Mouse (Mus musculus) bone marrow, adult 2 months (tissue): ENCODE results near the gene B3galnt1. TPM values are rescaled to one million over a fixed set of nuclear protein-coding genes. Genes with fewer than 3 reads are reported as not detected.
"Not testable (repeated sequence)": the region's sequence is repeated elsewhere in the genome, so short reads cannot be mapped to it uniquely, and the experiment has no call there.

Source experiments
- H3K27ac ChIP-seq: fragments of 200-500 bp; 2 replicates; pipeline ENCODE4 v1.5.1; 2012; ENCODE audit warnings: low read depth, mild to moderate bottlenecking, control low read depth, inconsistent platforms, low read length; ENCODE audit not compliant: control insufficient read depth, poor library complexity, insufficient read depth
- H3K4me1 ChIP-seq: fragments of 200-500 bp; 2 replicates; pipeline ENCODE4 v1.6.1; 2011; ENCODE audit warnings: low read length; ENCODE audit not compliant: control insufficient read depth, insufficient read depth
- H3K4me3 ChIP-seq: fragments of 200-500 bp; replicated peaks from 2 replicates; pipeline ENCODE3; 2011; ENCODE audit warnings: mild to moderate bottlenecking, low read depth, low read length, control low read depth; ENCODE audit not compliant: control insufficient read depth
- CTCF ChIP-seq: fragments of 200-500 bp; IDR thresholded peaks from 2 replicates; pipeline ENCODE4 v1.5.1; 2011; ENCODE audit warnings: low read length, control low read depth; ENCODE audit not compliant: control insufficient read depth, insufficient read depth
- POLR2A ChIP-seq: fragments of 200-500 bp; IDR thresholded peaks from 2 replicates; pipeline ENCODE4 v1.6.1; 2011; ENCODE audit warnings: low read depth, mild to moderate bottlenecking, control low read depth, low read length, borderline replicate concordance; ENCODE audit not compliant: control insufficient read depth
- WGBS: fragments of 180-500 bp; shearing (Covaris S2); methylation state at CpG from one replicate; pipeline ENCODE4 v1.1.7; 2018; 5-methylcytosine and 5-hydroxymethylcytosine counted together
- polyA plus RNA-seq: library from polyadenylated mRNA; stranded (reverse); fragments of >200 nt; gene quantifications from 2 replicates; pipeline ENCODE4 v1.2.4, GENCODE M21; 2011; ENCODE audit warnings: low replicate concordance; ENCODE audit not compliant: missing spikeins, insufficient read depth, insufficient read length

B3galnt1 gene
- polyA plus RNA-seq, 1 experiment: 2.0 TPM

GRCm38 (mm10) chr3:69578791-69579190, 20.0 kb downstream of the B3galnt1 start:
- H3K27ac ChIP-seq: no peak overlapping the region
- 84% methylated on average over 1 of the region's 1 CpGs for WGBS
- H3K4me1 ChIP-seq: no peaks in the 10 kb centered on the region
- TF ChIP-seq POLR2A (no peak), CTCF (no peak)
- no peak overlapping the region for H3K4me3 ChIP-seq

- Histone ChIP-seq H3K27ac (no peak overlapping the region), H3K4me1 (no peaks in the 10 kb centered on the region), H3K4me3 (no peak overlapping the region)
- 14% methylated on average over 3 of the region's 3 CpGs for WGBS
- TF ChIP-seq CTCF: no peak
Measured at GRCm38 (mm10) chr3:69576715-69577114, 22.0 kb downstream of the B3galnt1 start.

- H3K27ac ChIP-seq: no peak overlapping the region
- no peaks in the 10 kb centered on the region for H3K4me1 ChIP-seq
- H3K4me3 ChIP-seq: no peak overlapping the region
- 87% methylated on average over 11 of the region's 11 CpGs for WGBS
- no peak for TF ChIP-seq POLR2A
- no peak for TF ChIP-seq CTCF
Measured at GRCm38 (mm10) chr3:69575577-69575976, 23.2 kb downstream of the B3galnt1 start.

GRCm38 (mm10) chr3:69572561-69572960, 26.2 kb downstream of the B3galnt1 start:
- H3K4me3 ChIP-seq: no peak overlapping the region
- no peak overlapping the region for H3K27ac ChIP-seq
- TF ChIP-seq CTCF (no peak), POLR2A (no peak)
- H3K4me1 ChIP-seq: no peaks in the 10 kb centered on the region
- WGBS: 87% methylated on average over 5 of the region's 5 CpGs

GRCm38 (mm10) chr3:69565586-69565985, 33.2 kb downstream of the B3galnt1 start:
- not testable (repeated sequence) for H3K27ac ChIP-seq, H3K4me3 ChIP-seq, H3K4me1 ChIP-seq
- 85% methylated on average over 1 of the region's 1 CpGs for WGBS

GRCm38 (mm10) chr3:69563406-69563805, 35.4 kb downstream of the B3galnt1 start:
- no peak overlapping the region for H3K27ac ChIP-seq
- H3K4me1 ChIP-seq: no peaks in the 10 kb centered on the region
- H3K4me3 ChIP-seq: no peak overlapping the region
- 77% methylated on average over 6 of the region's 6 CpGs for WGBS
- TF ChIP-seq CTCF (no peak), POLR2A (no peak)

- H3K27ac ChIP-seq: no peak overlapping the region
- H3K4me3 ChIP-seq: no peak overlapping the region
- H3K4me1 ChIP-seq: no peaks in the 10 kb centered on the region
- 94% methylated on average over 5 of the region's 5 CpGs for WGBS
- no peak for TF ChIP-seq POLR2A
- TF ChIP-seq CTCF: no peak
Measured at GRCm38 (mm10) chr3:69561686-69562085, 37.1 kb downstream of the B3galnt1 start.

- TF ChIP-seq POLR2A (no peak), CTCF (no peak)
- Histone ChIP-seq H3K4me3 (no peak overlapping the region), H3K27ac (no peak overlapping the region), H3K4me1 (no peaks in the 10 kb centered on the region)
- 33% methylated on average over 7 of the region's 7 CpGs for WGBS
Measured at GRCm38 (mm10) chr3:69559975-69560330, 38.8 kb downstream of the B3galnt1 start.

- WGBS: 61% methylated on average over 6 of the region's 6 CpGs
Measured at GRCm38 (mm10) chr3:69559316-69559974, 39.3 kb downstream of the B3galnt1 start.

More at GRCm38 (mm10) chr3:69559316-69559974, 39.3 kb downstream of the B3galnt1 start:
- Histone ChIP-seq H3K4me3 (no peak overlapping the region), H3K4me1 (no peaks in the 10 kb centered on the region), H3K27ac (no peak overlapping the region)
- TF ChIP-seq CTCF (no peak), POLR2A (no peak)
